In genomic region chr12:111970085-111970484, GRCm38 (mm10) we compare ENCODE assay signal across 37 mouse cellular contexts. TPM values are rescaled to one million over a fixed set of nuclear protein-coding genes. Genes with fewer than 3 reads are reported as not detected.
"Had no signal": no experiment of that assay in that cellular context is flagged by ENCODE, and none has a peak within 500 bp of the region (broad histone marks: within the 10 kb centered on the region; RNA-seq: fewer than 3 reads in every experiment).

No protein-coding gene starts in this region.

- H3K36me3 ChIP-seq: embryonic facial prominence, embryonic 12.5 days; embryonic facial prominence, embryonic 13.5 days; embryonic facial prominence, embryonic 15.5 days; forebrain, embryonic 10.5 days; forebrain, embryonic 12.5 days; forebrain, embryonic 15.5 days had no signal

- DNase-seq: cerebellum, adult 8-10 months; cerebellum, adult 9-10 months; cerebellum, adult 9-11 months; cerebellum, postnatal 10 days; cerebellum, postnatal 14 days; cerebellum, postnatal 25 days; cerebellum, postnatal 36 days; embryo, embryonic 11 days; forebrain, postnatal 0 days; gastrocnemius, adult 2 months; gastrocnemius, postnatal 10 days; gastrocnemius, postnatal 14 days; gastrocnemius, postnatal 25 days; gastrocnemius, postnatal 36 days; heart, adult 11 months; heart, adult 18-20 months; heart, adult 2 months had no signal

- ATAC-seq: forebrain, embryonic 13.5 days; forebrain, embryonic 14.5 days; forebrain, embryonic 15.5 days; forebrain, embryonic 16.5 days; forebrain, postnatal 0 days had no signal

- H3K9me3 ChIP-seq: embryonic facial prominence, embryonic 10.5 days; embryonic facial prominence, embryonic 12.5 days; embryonic facial prominence, embryonic 13.5 days; forebrain, embryonic 10.5 days; forebrain, embryonic 12.5 days; forebrain, embryonic 13.5 days; forebrain, embryonic 15.5 days had no signal

- H3K9ac ChIP-seq: embryonic facial prominence, embryonic 12.5 days; embryonic facial prominence, embryonic 13.5 days; embryonic facial prominence, embryonic 15.5 days; forebrain, embryonic 12.5 days; forebrain, embryonic 13.5 days; forebrain, embryonic 15.5 days; forebrain, postnatal 0 days had no signal

- H3K4me2 ChIP-seq: embryonic facial prominence, embryonic 12.5 days; embryonic facial prominence, embryonic 13.5 days; embryonic facial prominence, embryonic 15.5 days; forebrain, embryonic 12.5 days; forebrain, embryonic 13.5 days; forebrain, embryonic 15.5 days had no signal

- H3K27ac ChIP-seq: embryonic facial prominence, embryonic 10.5 days; embryonic facial prominence, embryonic 12.5 days; embryonic facial prominence, embryonic 13.5 days; embryonic facial prominence, embryonic 15.5 days; forebrain, embryonic 10.5 days; forebrain, embryonic 12.5 days; forebrain, embryonic 13.5 days; forebrain, embryonic 15.5 days; gastrocnemius, adult 2 months; heart, adult 2 months had no signal

- H3K4me3 ChIP-seq: embryonic facial prominence, embryonic 10.5 days; embryonic facial prominence, embryonic 12.5 days; embryonic facial prominence, embryonic 13.5 days; embryonic facial prominence, embryonic 15.5 days; erythroblast, embryonic 14.5 days; forebrain, embryonic 10.5 days; forebrain, embryonic 12.5 days; forebrain, embryonic 13.5 days; forebrain, embryonic 15.5 days; gastrocnemius, adult 2 months; heart, adult 2 months had no signal

- H3K27me3 ChIP-seq: embryonic facial prominence, embryonic 12.5 days; embryonic facial prominence, embryonic 13.5 days; embryonic facial prominence, embryonic 15.5 days; forebrain, embryonic 12.5 days; forebrain, embryonic 13.5 days; forebrain, embryonic 15.5 days had no signal

RNA-seq across cellular contexts. Expression of gene Tdrd9, which starts 1.3 kb away (rescaled TPM):
- total RNA-seq: gastrocnemius, postnatal 36 days; granulocyte monocyte progenitor cell, adult 5-6 weeks had no signal
- polyA plus RNA-seq: erythroblast, embryonic 14.5 days had no signal

RNA-seq across cellular contexts. Expression of gene Rd3l, which starts 11.0 kb away (rescaled TPM):
- total RNA-seq: common myeloid progenitor, adult 5-6 weeks; gastrocnemius, adult 18-20 months; gastrocnemius, adult 2 months; gastrocnemius, adult 8-10 months; gastrocnemius, postnatal 10 days; gastrocnemius, postnatal 14 days; gastrocnemius, postnatal 25 days; gastrocnemius, postnatal 36 days; gastrocnemius, postnatal 4 days; granulocyte monocyte progenitor cell, adult 5-6 weeks had no signal
- polyA plus RNA-seq: embryonic facial prominence, embryonic 10.5 days; embryonic facial prominence, embryonic 11.5 days; embryonic facial prominence, embryonic 12.5 days; embryonic facial prominence, embryonic 13.5 days; embryonic facial prominence, embryonic 14.5 days; embryonic facial prominence, embryonic 15.5 days; erythroblast, embryonic 14.5 days; forebrain, embryonic 10.5 days; forebrain, embryonic 11.5 days; forebrain, embryonic 12.5 days; forebrain, embryonic 13.5 days; forebrain, embryonic 14.5 days; forebrain, embryonic 15.5 days; forebrain, embryonic 16.5 days; gonadal fat pad, adult 2 months; heart, adult 2 months had no signal
